Mouse (Mus musculus): ENCODE results near the gene Klre1. TPM values are rescaled to one million over a fixed set of nuclear protein-coding genes. Genes with fewer than 3 reads are reported as not detected.

Gene Klre1
- not detected in 2 replicates for polyA plus RNA-seq (2015; fragmentation: Nextera tagmentation; extraction: Ambion mirVana)

GRCm38 (mm10) chr6:129577605-129578004 is at the start of gene Klre1:
Klre1 (plus strand) TSS chr6:129577905.
- no peak for TF ChIP-seq CTCF (IDR thresholded peaks at IDR 0.05; ENCODE audit: low read depth)
- H3K9me3 ChIP-seq (replicated peaks; ENCODE audit: low read length), result no peaks in the 10 kb centered on the region
- no peak within 1 kb of the TSS for H3K4me2 ChIP-seq (ENCODE audit: low read length)
- no peaks in the 10 kb centered on the region for H3K27me3 ChIP-seq (ENCODE audit: insufficient read depth, low read length)
- H3K9ac ChIP-seq (ENCODE audit: low read depth, low read length), result no peak within 1 kb of the TSS
- ATAC-seq (replicated peaks; ENCODE audit: low FRiP score, low read depth) (no peak), DNase-seq (ENCODE audit: low spot score) (no peak)
- WGBS, result 88% methylated on average over 8 of the region's 8 CpGs
- H3K4me1 ChIP-seq (replicated peaks; ENCODE audit: insufficient read depth, low read length), result no peaks in the 10 kb centered on the region
- H3K27ac ChIP-seq, result no peak within 1 kb of the TSS
- no peak within 1 kb of the TSS for H3K4me3 ChIP-seq (replicated peaks; ENCODE audit: low read depth, low read length)
- H3K36me3 ChIP-seq (ENCODE audit: insufficient read depth, low read length), result no peaks in the 10 kb centered on the region

GRCm38 (mm10) chr6:129529605-129530004 is 48.1 kb upstream of the Klre1 start:
- H3K9me3 ChIP-seq (replicated peaks; ENCODE audit: low read length), result no peaks in the 10 kb centered on the region
- H3K4me1 ChIP-seq (replicated peaks; ENCODE audit: insufficient read depth, low read length), result peaks cover 2% of the 10 kb centered on the region
- no peaks in the 10 kb centered on the region for H3K36me3 ChIP-seq (ENCODE audit: insufficient read depth, low read length)
- no peak overlapping the region for H3K4me3 ChIP-seq (replicated peaks; ENCODE audit: low read depth, low read length)
- no peak for TF ChIP-seq CTCF (IDR thresholded peaks at IDR 0.05; ENCODE audit: low read depth)
- H3K27ac ChIP-seq, result peak overlapping the region; percentile 54; the same call in 1 of the 2 replicates
- ATAC-seq (replicated peaks; ENCODE audit: low FRiP score, low read depth) (no peak), DNase-seq (ENCODE audit: low spot score) (no peak)
- H3K9ac ChIP-seq (ENCODE audit: low read depth, low read length), result no peak overlapping the region
- no peak overlapping the region for H3K4me2 ChIP-seq (ENCODE audit: low read length)
- H3K27me3 ChIP-seq (ENCODE audit: insufficient read depth, low read length), result no peaks in the 10 kb centered on the region
- 74% methylated on average over 1 of the region's 1 CpGs for WGBS

- Histone ChIP-seq H3K36me3 (ENCODE audit: insufficient read depth, low read length) (no peaks in the 10 kb centered on the region), H3K4me1 (replicated peaks; ENCODE audit: insufficient read depth, low read length) (peaks cover 9% of the 10 kb centered on the region), H3K4me3 (replicated peaks; ENCODE audit: low read depth, low read length) (no peak overlapping the region), H3K4me2 (ENCODE audit: low read length) (no peak overlapping the region), H3K9ac (ENCODE audit: low read depth, low read length) (no peak overlapping the region), H3K27me3 (ENCODE audit: insufficient read depth, low read length) (no peaks in the 10 kb centered on the region), H3K9me3 (replicated peaks; ENCODE audit: low read length) (no peaks in the 10 kb centered on the region), H3K27ac (0 out of 2 replicates have a peak overlapping the region, but pooled peaks have one; percentile 54)
- no peak for TF ChIP-seq CTCF (IDR thresholded peaks at IDR 0.05; ENCODE audit: low read depth)
- no peak for DNase-seq (ENCODE audit: low spot score)
- ATAC-seq (replicated peaks; ENCODE audit: low FRiP score, low read depth), result no peak
Measured at GRCm38 (mm10) chr6:129530261-129530660, 47.4 kb upstream of the Klre1 start.

- Histone ChIP-seq H3K9ac (ENCODE audit: low read depth, low read length) (peak overlapping the region; percentile 91; the same call in 1 of the 2 replicates), H3K4me3 (replicated peaks; ENCODE audit: low read depth, low read length) (peak overlapping the region; percentile 95), H3K4me1 (replicated peaks; ENCODE audit: insufficient read depth, low read length) (peaks cover 11% of the 10 kb centered on the region), H3K36me3 (ENCODE audit: insufficient read depth, low read length) (no peaks in the 10 kb centered on the region), H3K9me3 (replicated peaks; ENCODE audit: low read length) (no peaks in the 10 kb centered on the region), H3K27ac (peak overlapping the region; percentile 95), H3K4me2 (ENCODE audit: low read length) (peak overlapping the region; percentile 83), H3K27me3 (ENCODE audit: insufficient read depth, low read length) (no peaks in the 10 kb centered on the region)
- 19% methylated on average over 7 of the region's 7 CpGs for WGBS
- peak; percentile 77 for ATAC-seq (replicated peaks; ENCODE audit: low FRiP score, low read depth)
- DNase-seq (ENCODE audit: low spot score), result peak; percentile 91
- TF ChIP-seq CTCF (IDR thresholded peaks at IDR 0.05; ENCODE audit: low read depth), result peak; percentile 31; the same call in 1 of the 2 replicates
Measured at GRCm38 (mm10) chr6:129532556-129532941, 45.2 kb upstream of the Klre1 start.

- Histone ChIP-seq H3K9me3 (replicated peaks; ENCODE audit: low read length) (no peaks in the 10 kb centered on the region), H3K27ac (peak within 1 kb of the TSS; percentile 95), H3K9ac (ENCODE audit: low read depth, low read length) (peak within 1 kb of the TSS; percentile 91), H3K4me3 (replicated peaks; ENCODE audit: low read depth, low read length) (peak within 1 kb of the TSS; percentile 95), H3K36me3 (ENCODE audit: insufficient read depth, low read length) (peaks cover 4% of the 10 kb centered on the region; the same call in 1 of the 2 replicates), H3K27me3 (ENCODE audit: insufficient read depth, low read length) (no peaks in the 10 kb centered on the region), H3K4me1 (replicated peaks; ENCODE audit: insufficient read depth, low read length) (peaks cover 11% of the 10 kb centered on the region), H3K4me2 (ENCODE audit: low read length) (peak within 1 kb of the TSS; percentile 83)
- peak; percentile 89 for DNase-seq (ENCODE audit: low spot score)
- peak; percentile 85 for ATAC-seq (replicated peaks; ENCODE audit: low FRiP score, low read depth)
- under 1% methylated on average over 55 of the region's 55 CpGs for WGBS
- TF ChIP-seq CTCF (IDR thresholded peaks at IDR 0.05; ENCODE audit: low read depth), result no peak
Measured at GRCm38 (mm10) chr6:129532942-129533860, 44.5 kb upstream of the Klre1 start, which contains the start of gene Gabarapl1. Gabarapl1 (plus strand) TSS chr6:129533160.

GRCm38 (mm10) chr6:129534057-129534456 is 43.6 kb upstream of the Klre1 start:
- no peak; the same call in 1 of the 2 replicates for ATAC-seq (replicated peaks; ENCODE audit: low FRiP score, low read depth)

More at GRCm38 (mm10) chr6:129534057-129534456, 43.6 kb upstream of the Klre1 start:
- peak overlapping the region; percentile 95 for H3K27ac ChIP-seq
- H3K4me1 ChIP-seq (replicated peaks; ENCODE audit: insufficient read depth, low read length), result peaks cover 11% of the 10 kb centered on the region
- DNase-seq (ENCODE audit: low spot score), result peak; percentile 56
- no peaks in the 10 kb centered on the region for H3K27me3 ChIP-seq (ENCODE audit: insufficient read depth, low read length)
- peaks cover 13% of the 10 kb centered on the region; the same call in 1 of the 2 replicates for H3K36me3 ChIP-seq (ENCODE audit: insufficient read depth, low read length)
- no peaks in the 10 kb centered on the region for H3K9me3 ChIP-seq (replicated peaks; ENCODE audit: low read length)
- 14% methylated on average over 9 of the region's 9 CpGs for WGBS
- peak overlapping the region; percentile 91 for H3K9ac ChIP-seq (ENCODE audit: low read depth, low read length)
- peak overlapping the region; percentile 83 for H3K4me2 ChIP-seq (ENCODE audit: low read length)
- peak overlapping the region; percentile 95 for H3K4me3 ChIP-seq (replicated peaks; ENCODE audit: low read depth, low read length)
- no peak for TF ChIP-seq CTCF (IDR thresholded peaks at IDR 0.05; ENCODE audit: low read depth)

Measured in kidney, postnatal 0 days (tissue).